Mouse (Mus musculus) megakaryocyte, embryonic 14.5 days (primary cell): ENCODE measurements around the gene Ampd2.

Source experiments
- FLI1 ChIP-seq: IDR thresholded peaks from 2 replicates; pipeline ENCODE4 v1.6.1; 2012; ENCODE audit warnings: low read length, inconsistent platforms, mixed read lengths
- GATA1 ChIP-seq: IDR thresholded peaks from 3 replicates; pipeline ENCODE4 v1.6.1; 2012; ENCODE audit warnings: mixed read lengths, low read length, inconsistent platforms, borderline replicate concordance

GRCm38 (mm10) chr3:108097656-108098055 lies 11.2 kb upstream of the Ampd2 start:
- no peak for TF ChIP-seq GATA1
- TF ChIP-seq FLI1: no peak
